ENCODE assay signal across 12 mouse cellular contexts in the genomic region with DNA sequence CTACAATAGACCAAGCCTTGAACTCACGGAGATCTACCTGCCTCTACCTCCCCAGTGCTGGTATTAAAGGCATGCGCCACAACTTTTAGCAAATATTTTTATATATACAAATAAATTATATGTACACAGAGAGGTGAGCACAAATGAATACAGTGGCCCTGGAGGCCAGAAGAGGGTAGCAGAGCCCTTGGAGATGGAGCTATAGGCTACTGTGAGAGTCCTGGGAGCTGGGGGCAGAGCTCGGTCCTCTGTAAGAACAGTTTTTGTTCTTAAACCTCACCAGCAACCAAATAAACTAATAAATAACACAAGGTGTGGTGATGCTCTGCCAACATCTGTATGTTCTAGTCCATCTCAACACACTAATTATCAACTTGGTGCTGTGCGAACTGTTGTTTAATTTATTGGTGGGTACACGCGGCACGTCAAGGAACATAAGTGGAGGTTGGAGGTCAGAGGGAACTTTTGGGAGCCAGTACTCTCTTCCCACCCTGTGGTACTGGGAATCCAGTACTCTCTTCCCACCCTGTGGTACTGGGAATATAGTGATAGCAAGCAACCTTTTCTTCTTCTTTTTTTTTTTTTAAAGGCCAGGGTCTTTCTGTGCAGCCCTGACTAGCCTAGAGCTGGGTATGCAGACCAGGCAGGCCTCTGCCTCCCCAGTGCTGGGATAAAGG. TPM values are rescaled to one million over a fixed set of nuclear protein-coding genes. Genes with fewer than 3 reads are reported as not detected.
DNase-seq lines count a peak whose midpoint lies in the region; ATAC-seq and TF ChIP-seq lines count a peak whose summit lies in the region.
"Had no signal": no experiment of that assay in that cellular context is flagged by ENCODE, and none has a peak within 500 bp of the region (broad histone marks: within the 10 kb centered on the region; RNA-seq: fewer than 3 reads in every experiment).

No protein-coding gene starts in this region.

- peaks cover 18% of the 10 kb centered on the region for H3K27me3 ChIP-seq in midbrain, embryonic 13.5 days

- intact Hi-C loops in gastrocnemius, adult 2 months (cut with DNase I): no loop called here
- intact Hi-C loops in gastrocnemius, postnatal 36 days (cut with DNase I): no loop called here

- H3K9me3 ChIP-seq in midbrain, embryonic 13.5 days: no peaks in the 10 kb centered on the region
- H3K9me3 ChIP-seq: forebrain, embryonic 12.5 days had no signal

- H3K4me2 ChIP-seq in midbrain, embryonic 13.5 days (replicated peaks): no peak overlapping the region
- H3K4me2 ChIP-seq: forebrain, embryonic 12.5 days had no signal

- no peaks in the 10 kb centered on the region for H3K36me3 ChIP-seq in midbrain, embryonic 13.5 days
- H3K36me3 ChIP-seq: forebrain, embryonic 12.5 days had no signal

- H3K27ac ChIP-seq in gastrocnemius, adult 2 months: peak overlapping the region; percentile 90
- no peak overlapping the region for H3K27ac ChIP-seq in layer of hippocampus, adult 2 months
- no peak overlapping the region for H3K27ac ChIP-seq in midbrain, embryonic 13.5 days
- H3K27ac ChIP-seq: forebrain, embryonic 12.5 days; liver, embryonic 14.5 days had no signal

- no peak overlapping the region for H3K4me3 ChIP-seq in gastrocnemius, adult 2 months
- H3K4me3 ChIP-seq in layer of hippocampus, adult 2 months: no peak overlapping the region
- no peak overlapping the region for H3K4me3 ChIP-seq in midbrain, embryonic 13.5 days (replicated peaks)
- H3K4me3 ChIP-seq: forebrain, embryonic 12.5 days had no signal

- H3K9ac ChIP-seq in midbrain, embryonic 13.5 days (replicated peaks): no peak overlapping the region
- H3K9ac ChIP-seq: forebrain, embryonic 12.5 days; liver, embryonic 14.5 days had no signal

- 92% methylated on average over 7 of the region's 7 CpGs for WGBS in midbrain, embryonic 13.5 days

- peaks cover 19% of the 10 kb centered on the region for H3K4me1 ChIP-seq in midbrain, embryonic 13.5 days (replicated peaks)

- TF ChIP-seq CTCF in gastrocnemius, adult 2 months (IDR thresholded peaks at IDR 0.05): peak; percentile 45
- TF ChIP-seq CTCF in layer of hippocampus, adult 2 months (conservative IDR thresholded peaks at IDR 0.05): peak; percentile 66

- DNase-seq in gastrocnemius, adult 2 months: no peak
- DNase-seq in gastrocnemius, postnatal 36 days: no peak
- no peak for DNase-seq in layer of hippocampus, adult 2 months (ENCODE audit: low spot score in 2 of 2)
- no peak for DNase-seq in layer of hippocampus, adult 18-20 months (ENCODE audit: low spot score in 2 of 2)
- DNase-seq in 3T3-L1 (ENCODE audit: low read depth, low spot score): peak; percentile 95
- peak; percentile 71 for DNase-seq in MN1 (ENCODE audit: low spot score)
- DNase-seq: embryo, embryonic 11 days; spleen, adult 18-20 months had no signal

- no peak for ATAC-seq in CD4-positive, CD25-positive, alpha-beta regulatory T cell, adult 4 months
- no peak for ATAC-seq in midbrain, embryonic 13.5 days

RNA-seq across cellular contexts. Expression of gene Nanos3, which starts 5.3 kb away (rescaled TPM):
- not detected for total RNA-seq in gastrocnemius, adult 2 months (2021)
- total RNA-seq in gastrocnemius, postnatal 36 days (2021): not detected
- total RNA-seq in layer of hippocampus, adult 2 months (2021): 1 to 10 TPM; 2.6 to 5.0 TPM
- 1 to 10 TPM; 2.3 to 2.7 TPM for total RNA-seq in layer of hippocampus, adult 18-20 months (2021)
- under 1 TPM in 1 of 2 experiments, not detected in 1; 0.81 TPM for polyA plus RNA-seq in CD4-positive, CD25-positive, alpha-beta regulatory T cell, adult 4 months (2017; shearing (Covaris generic))
- polyA plus RNA-seq in midbrain, embryonic 13.5 days (2015; fragmentation: Nextera tagmentation; extraction: Ambion mirVana): 8.8 and 11.6 TPM in 2 replicates

RNA-seq across cellular contexts. Expression of gene 4930432K21Rik, which starts 42.5 kb away (rescaled TPM):
- under 1 TPM; 0.28 to 0.50 TPM for total RNA-seq in gastrocnemius, adult 2 months (2021)
- total RNA-seq in gastrocnemius, postnatal 36 days (2021): under 1 TPM in 1 of 2 experiments, not detected in 1; 0.28 TPM
- total RNA-seq in layer of hippocampus, adult 2 months (2021): 1 to 10 TPM; 2.1 to 2.9 TPM
- total RNA-seq in layer of hippocampus, adult 18-20 months (2021): 1 to 10 TPM; 3.1 to 3.2 TPM
- 1 to 10 TPM; 1.1 to 3.2 TPM for polyA plus RNA-seq in CD4-positive, CD25-positive, alpha-beta regulatory T cell, adult 4 months (2017; shearing (Covaris generic))
- 2.3 and 2.7 TPM in 2 replicates for polyA plus RNA-seq in midbrain, embryonic 13.5 days (2015; fragmentation: Nextera tagmentation; extraction: Ambion mirVana)

RNA-seq across cellular contexts. Expression of gene Cc2d1a, which starts 42.6 kb away (rescaled TPM):
- total RNA-seq in gastrocnemius, adult 2 months (2021): 10 to 100 TPM; 16.8 to 18.6 TPM
- total RNA-seq in gastrocnemius, postnatal 36 days (2021): 10 to 100 TPM; 15.7 to 16.1 TPM
- 10 to 100 TPM; 53.2 to 57.8 TPM for total RNA-seq in layer of hippocampus, adult 2 months (2021)
- total RNA-seq in layer of hippocampus, adult 18-20 months (2021): 10 to 100 TPM; 57.4 to 61.0 TPM
- polyA plus RNA-seq in CD4-positive, CD25-positive, alpha-beta regulatory T cell, adult 4 months (2017; shearing (Covaris generic)): 10 to 100 TPM; 12.7 to 19.2 TPM
- polyA plus RNA-seq in midbrain, embryonic 13.5 days (2015; fragmentation: Nextera tagmentation; extraction: Ambion mirVana): 24.5 and 24.7 TPM in 2 replicates

RNA-seq across cellular contexts. Expression of gene Zswim4, which starts 46.5 kb away (rescaled TPM):
- 1 to 10 TPM; 5.2 to 8.6 TPM for total RNA-seq in gastrocnemius, adult 2 months (2021)
- 1 to 10 TPM; 7.1 to 8.4 TPM for total RNA-seq in gastrocnemius, postnatal 36 days (2021)
- 10 to 100 TPM; 18.0 to 19.3 TPM for total RNA-seq in layer of hippocampus, adult 2 months (2021)
- 10 to 100 TPM; 17.0 to 17.3 TPM for total RNA-seq in layer of hippocampus, adult 18-20 months (2021)
- 1 to 10 TPM; 3.3 to 4.3 TPM for polyA plus RNA-seq in CD4-positive, CD25-positive, alpha-beta regulatory T cell, adult 4 months (2017; shearing (Covaris generic))
- polyA plus RNA-seq in midbrain, embryonic 13.5 days (2015; fragmentation: Nextera tagmentation; extraction: Ambion mirVana): 44.9 and 47.4 TPM in 2 replicates

RNA-seq across cellular contexts. Expression of gene D8Ertd738e, which starts 59.2 kb away (rescaled TPM):
- 100 to 1,000 TPM; 187 to 222 TPM for total RNA-seq in gastrocnemius, adult 2 months (2021)
- 100 to 1,000 TPM; 166 to 182 TPM for total RNA-seq in gastrocnemius, postnatal 36 days (2021)
- 100 to 1,000 TPM; 143 to 146 TPM for total RNA-seq in layer of hippocampus, adult 2 months (2021)
- total RNA-seq in layer of hippocampus, adult 18-20 months (2021): 100 to 1,000 TPM; 132 to 136 TPM
- 100 to 1,000 TPM; 365 to 370 TPM for polyA plus RNA-seq in CD4-positive, CD25-positive, alpha-beta regulatory T cell, adult 4 months (2017; shearing (Covaris generic))
- polyA plus RNA-seq in midbrain, embryonic 13.5 days (2015; fragmentation: Nextera tagmentation; extraction: Ambion mirVana): 261 and 273 TPM in 2 replicates

Comparison
In these comparisons a context has a peak if more than half of its experiments do, and no peak if none do; other contexts are left out.
1. DNase-seq: peak in 3T3-L1 (single experiment) and MN1 (single experiment); none in gastrocnemius, adult 2 months (single experiment), gastrocnemius, postnatal 36 days (0 of 2), layer of hippocampus, adult 2 months (0 of 2) and layer of hippocampus, adult 18-20 months (0 of 2).